Mouse (Mus musculus) brain, embryonic 14.5 days (tissue): ENCODE measurements around the gene Elf4.

Source experiments
- CTCF ChIP-seq: fragments of 200-500 bp; IDR thresholded peaks from 2 replicates; pipeline ENCODE4 v1.5.1; 2012; ENCODE audit warnings: inconsistent platforms, mild to moderate bottlenecking, moderate library complexity, borderline replicate concordance; ENCODE audit not compliant: insufficient read depth, insufficient read length; ENCODE audit errors: extremely low read depth
- POLR2A ChIP-seq: fragments of 200-500 bp; IDR thresholded peaks from 2 replicates; pipeline ENCODE4 v1.6.1; 2012; ENCODE audit warnings: mild to moderate bottlenecking, inconsistent platforms, borderline replicate concordance; ENCODE audit not compliant: poor library complexity, insufficient read depth, insufficient read length, severe bottlenecking; ENCODE audit errors: extremely low read depth

DNA sequence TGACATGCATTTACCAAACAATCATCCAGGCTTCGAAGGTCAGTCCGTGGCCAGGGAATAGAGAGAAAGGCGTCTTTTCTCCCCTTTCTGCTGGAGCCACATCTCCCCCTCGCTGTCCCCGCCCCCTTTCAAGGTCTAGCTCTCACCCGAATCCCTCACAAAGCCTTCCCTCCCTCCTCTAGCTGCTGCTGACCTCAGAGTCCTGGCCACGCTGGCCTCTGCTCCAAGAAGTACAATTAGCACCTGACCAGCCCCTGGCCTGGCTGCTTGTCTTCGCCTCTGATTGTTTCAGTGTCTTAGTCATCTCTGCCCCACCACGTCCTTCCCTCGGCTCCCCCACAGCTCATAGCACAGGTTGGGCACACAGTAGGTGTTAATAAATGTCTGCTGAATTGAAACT, 13.3 kb downstream of the Elf4 start:
- TF ChIP-seq CTCF (no peak), POLR2A (no peak)
